Mouse (Mus musculus) lung, postnatal 0 days (tissue): ENCODE results near the gene Klk1b3.

Experiments used
- CTCF ChIP-seq: IDR thresholded peaks from 2 replicates; pipeline ENCODE4 v1.5.1; 2016; ENCODE audit warnings: antibody characterized with exemption, mild to moderate bottlenecking
- EP300 ChIP-seq: IDR thresholded peaks from 2 replicates; pipeline ENCODE4 v1.6.1; 2016; ENCODE audit warnings: antibody characterized with exemption, mild to moderate bottlenecking, control low read depth

- TF ChIP-seq EP300 (no peak), CTCF (no peak)
Observed at GRCm38 (mm10) chr7:44240712-44241111, 42.7 kb downstream of the Klk1b3 start.
